Mouse (Mus musculus) left cerebral cortex, adult 2 months (tissue): Measurements from ENCODE around the gene Tm6sf2. TPM values are rescaled to one million over a fixed set of nuclear protein-coding genes. Genes with fewer than 3 reads are reported as not detected.

Experiments
- DNase-seq, 2 experiments: peaks; one replicate each; pipeline ENCODE4 v3.0.0; 2021 to 2022; ENCODE audit warnings: low spot score in 2 of 2, mixed read lengths in 1 of 2; ENCODE audit errors: extremely low spot score in 1 of 2
- H3K27ac ChIP-seq: fragments of 200-600 bp; 2 replicates; pipeline ENCODE4 v1.8.1; 2022
- H3K4me3 ChIP-seq: fragments of 200-600 bp; 2 replicates; pipeline ENCODE4 v1.8.1; 2022
- CTCF ChIP-seq: fragments of 200-600 bp; IDR thresholded peaks from 2 replicates; pipeline ENCODE4 v1.8.1; 2022; ENCODE audit warnings: antibody characterized with exemption, mild to moderate bottlenecking, moderate library complexity
- intact Hi-C: fragments of 180-260 bp; cut with DNase I; formaldehyde crosslinking; loops from one replicate; pipeline ENCODE4 v1.15.1; 2025
- total RNA-seq, 2 experiments: library from RNA; stranded (reverse); gene quantifications; 2 replicates each; pipeline ENCODE4 v1.2.3; 2021

Gene Tm6sf2
- total RNA-seq, 2 experiments from 2014 or later = 3.4 to 6.2 TPM

GRCm38 (mm10) chr8:70071836-70072440 lies 786 bp upstream of the Tm6sf2 start:
- Histone ChIP-seq H3K27ac (no peak overlapping the region), H3K4me3 (no peak overlapping the region)
- no peak for TF ChIP-seq CTCF
- no peak for DNase-seq
- intact Hi-C loops = no loop called here

DNA sequence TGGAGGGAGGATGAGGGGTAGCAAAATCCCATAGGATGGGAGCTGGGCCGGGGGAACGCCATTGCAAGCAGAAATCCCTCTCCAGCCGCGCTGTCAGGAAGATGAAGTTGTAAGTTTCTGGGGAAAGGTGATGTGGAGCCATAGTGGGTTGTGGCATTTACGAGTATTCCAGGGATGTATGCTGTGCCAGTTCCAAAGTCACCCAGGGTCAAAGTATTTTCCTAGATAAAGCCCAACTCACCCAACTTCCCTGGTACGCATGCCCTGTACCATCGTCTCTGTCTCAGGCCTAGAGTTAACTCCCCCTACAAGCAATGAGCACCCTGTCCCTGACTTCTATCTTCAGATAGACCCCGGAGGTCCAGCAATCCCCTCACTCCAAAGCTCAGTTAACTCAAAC lies 396 bp downstream of the Tm6sf2 start:
- no peak overlapping the region for H3K27ac ChIP-seq
- DNase-seq = no peak
- no peak for TF ChIP-seq CTCF
- intact Hi-C loops = no loop called here
- no peak overlapping the region for H3K4me3 ChIP-seq

GRCm38 (mm10) chr8:70073682-70074081 lies 958 bp downstream of the Tm6sf2 start:
- DNase-seq = no peak
- no peak overlapping the region for H3K27ac ChIP-seq
- no peak for TF ChIP-seq CTCF
- intact Hi-C loops = no loop called here
- no peak overlapping the region for H3K4me3 ChIP-seq

- no peak for TF ChIP-seq CTCF
- Histone ChIP-seq H3K4me3 (no peak overlapping the region), H3K27ac (no peak overlapping the region)
- no peak for DNase-seq
- intact Hi-C loops = no loop called here
Observed at GRCm38 (mm10) chr8:70081976-70082375, 9.3 kb downstream of the Tm6sf2 start.

DNA sequence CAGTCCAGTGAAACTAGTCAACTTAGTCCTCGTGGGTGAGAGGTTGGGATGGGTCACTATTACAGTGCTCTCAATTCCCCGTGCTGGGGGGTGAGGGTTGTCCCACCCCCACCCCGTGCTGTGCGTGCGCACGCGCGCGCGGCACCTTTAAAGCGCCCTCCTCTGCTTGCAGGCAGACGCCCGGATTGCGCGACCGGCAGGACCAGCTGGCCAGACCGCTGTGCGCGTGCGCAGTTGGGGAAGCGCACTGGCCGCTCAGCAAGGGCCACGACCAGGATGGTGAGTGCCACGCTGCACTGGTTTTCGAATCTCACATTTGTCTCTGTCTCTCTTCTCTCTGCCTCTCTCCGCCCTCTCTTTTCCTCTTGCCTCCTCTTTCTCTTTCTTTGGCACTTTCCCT lies 10.6 kb downstream of the Tm6sf2 start, which contains the start of gene Hapln4:
Gene Hapln4 (plus strand): TSS at position 173 of the 400 bp plus-strand sequence.
- H3K27ac ChIP-seq = peak within 1 kb of the TSS; percentile 45
- DNase-seq = peak; percentile 72 to 80
- H3K4me3 ChIP-seq = peak within 1 kb of the TSS; percentile 57
- intact Hi-C loops = no loop called here
- no peak; the same call in 1 of the 2 replicates for TF ChIP-seq CTCF

DNA sequence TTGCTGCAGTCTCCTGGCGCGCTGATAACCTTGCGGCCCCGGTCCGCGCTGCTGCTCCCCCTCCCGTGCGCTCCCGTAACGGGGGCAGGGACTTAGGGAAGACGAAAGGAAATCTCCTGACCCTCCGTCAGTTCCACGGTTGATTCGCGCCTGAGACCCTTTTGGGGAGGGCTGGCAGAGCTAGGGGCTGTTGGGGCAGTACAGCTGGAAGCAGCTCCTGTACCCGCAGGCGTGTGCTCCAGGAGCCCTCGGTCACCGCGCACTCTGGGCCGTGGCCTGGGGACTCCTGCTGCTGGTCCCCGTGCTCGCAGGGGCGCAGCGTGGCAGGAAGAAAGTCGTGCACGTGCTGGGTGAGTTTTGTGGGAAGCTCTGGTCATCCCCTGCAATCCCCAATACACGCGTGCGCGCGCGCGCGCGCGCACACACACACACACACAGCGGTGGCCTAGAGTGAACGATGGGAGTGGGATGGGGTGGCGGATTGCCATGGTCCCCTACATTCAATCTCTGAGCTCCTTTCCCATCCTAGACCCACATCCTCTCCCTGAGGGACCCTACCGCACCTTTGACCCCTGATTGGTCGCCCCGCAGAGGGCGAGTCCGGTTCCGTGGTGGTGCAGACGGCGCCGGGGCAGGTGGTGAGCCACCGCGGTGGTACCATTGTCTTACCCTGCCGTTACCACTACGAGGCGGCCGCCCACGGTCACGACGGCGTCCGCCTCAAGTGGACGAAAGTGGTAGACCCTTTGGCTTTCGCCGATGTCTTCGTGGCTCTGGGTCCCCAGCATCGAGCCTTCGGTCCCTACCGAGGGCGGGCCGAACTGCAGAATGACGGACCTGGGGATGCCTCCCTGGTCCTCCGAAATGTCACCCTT lies 11.7 kb downstream of the Tm6sf2 start:
- DNase-seq = peak in 1 of 2 experiments; percentile 36
- peak overlapping the region; percentile 45 for H3K27ac ChIP-seq

DNA sequence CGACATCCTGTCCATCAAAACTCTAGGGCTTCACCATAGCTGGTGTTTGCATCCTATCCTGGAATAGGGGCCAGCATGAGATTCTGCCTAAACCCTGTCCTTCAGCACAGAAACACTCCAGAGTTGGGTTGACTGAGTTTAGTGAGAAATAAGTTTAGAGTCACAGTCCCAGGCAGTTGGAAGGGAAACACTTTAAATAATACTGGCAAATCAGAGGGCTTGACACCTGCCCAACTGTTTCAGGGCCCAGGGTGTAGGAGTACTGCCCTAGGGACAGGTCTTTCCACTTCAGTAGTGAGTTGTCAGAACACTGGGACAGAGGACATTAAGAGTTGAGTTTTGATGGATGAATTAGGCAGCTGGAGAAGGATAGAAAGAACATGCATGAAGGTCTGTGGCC lies 13.4 kb downstream of the Tm6sf2 start:
- H3K27ac ChIP-seq = no peak overlapping the region
- intact Hi-C loops = loop anchor here (2.0 kb wide), 1 partner anchor 35 kb away; the partner anchor contains the start of gene Ncan
- no peak for DNase-seq
- no peak overlapping the region for H3K4me3 ChIP-seq
- TF ChIP-seq CTCF = no peak

More for the DNA sequence above, 11.7 kb downstream of the Tm6sf2 start:
- peak; percentile 12 for TF ChIP-seq CTCF
- peak overlapping the region; percentile 57 for H3K4me3 ChIP-seq
- intact Hi-C loops = no loop called here

GRCm38 (mm10) chr8:70087237-70087636 lies 14.5 kb downstream of the Tm6sf2 start:
- Histone ChIP-seq H3K27ac (no peak overlapping the region), H3K4me3 (no peak overlapping the region)
- intact Hi-C loops = loop anchor here (2.0 kb wide), 1 partner anchor 34 kb away; the partner anchor contains the start of gene Ncan
- DNase-seq = no peak
- no peak for TF ChIP-seq CTCF

- peak; percentile 65 to 77 for DNase-seq
- peak; percentile 77 for TF ChIP-seq CTCF
- Histone ChIP-seq H3K4me3 (peak overlapping the region; percentile 41), H3K27ac (peak overlapping the region; percentile 11; the same call in 1 of the 2 replicates)
- intact Hi-C loops = loop anchor here (1.0 to 2.0 kb wide), 2 partner anchors 33 to 78 kb away; partner anchors contain the start of gene Ncan
Observed at GRCm38 (mm10) chr8:70087836-70088650, 15.3 kb downstream of the Tm6sf2 start.

GRCm38 (mm10) chr8:70089296-70089960 lies 16.7 kb downstream of the Tm6sf2 start:
- DNase-seq = no peak
- Histone ChIP-seq H3K4me3 (no peak overlapping the region), H3K27ac (peak overlapping the region; percentile 55; the same call in 1 of the 2 replicates)
- intact Hi-C loops = no loop called here
- no peak for TF ChIP-seq CTCF

GRCm38 (mm10) chr8:70092786-70093185 lies 20.1 kb downstream of the Tm6sf2 start:
- H3K4me3 ChIP-seq = no peak overlapping the region
- peak overlapping the region; percentile 58 for H3K27ac ChIP-seq

More at GRCm38 (mm10) chr8:70092786-70093185, 20.1 kb downstream of the Tm6sf2 start:
- DNase-seq = no peak
- TF ChIP-seq CTCF = no peak
- intact Hi-C loops = no loop called here
